In genomic region chr10:77021399-77022052, GRCm38 (mm10) we compare ENCODE assay signal across 8 mouse cellular contexts. TPM values are rescaled to one million over a fixed set of nuclear protein-coding genes. Genes with fewer than 3 reads are reported as not detected.
DNase-seq lines count a peak whose midpoint lies in the region; ATAC-seq and TF ChIP-seq lines count a peak whose summit lies in the region.

No protein-coding gene starts in this region.

- no peaks in the 10 kb centered on the region for H3K36me3 ChIP-seq in E14TG2a.4 (ENCODE audit: insufficient read depth, low read length)
- H3K36me3 ChIP-seq in forebrain, embryonic 12.5 days (replicated peaks), result no peaks in the 10 kb centered on the region
- no peaks in the 10 kb centered on the region for H3K36me3 ChIP-seq in heart, embryonic 16.5 days (ENCODE audit: control insufficient read depth, insufficient read depth)
- H3K36me3 ChIP-seq in liver, embryonic 13.5 days, result no peaks in the 10 kb centered on the region
- no peaks in the 10 kb centered on the region for H3K36me3 ChIP-seq in neural tube, embryonic 12.5 days
- no peaks in the 10 kb centered on the region for H3K36me3 ChIP-seq in stomach, embryonic 16.5 days (ENCODE audit: control insufficient read depth, insufficient read depth, low read length)

- H3K27ac ChIP-seq in forebrain, embryonic 12.5 days, result no peak overlapping the region
- H3K27ac ChIP-seq in heart, embryonic 16.5 days (ENCODE audit: low read length), result no peak overlapping the region
- no peak overlapping the region for H3K27ac ChIP-seq in liver, embryonic 13.5 days
- no peak overlapping the region for H3K27ac ChIP-seq in neural tube, embryonic 12.5 days
- H3K27ac ChIP-seq in stomach, embryonic 16.5 days (ENCODE audit: low read length), result no peak overlapping the region

- H3K9ac ChIP-seq in forebrain, embryonic 12.5 days, result no peak overlapping the region
- no peak overlapping the region for H3K9ac ChIP-seq in heart, embryonic 16.5 days (ENCODE audit: low read length)
- no peak overlapping the region for H3K9ac ChIP-seq in liver, embryonic 13.5 days
- 0 out of 2 replicates have a peak overlapping the region, but pooled peaks have one; percentile 1 for H3K9ac ChIP-seq in neural tube, embryonic 12.5 days
- no peak overlapping the region; the same call in 1 of the 2 replicates for H3K9ac ChIP-seq in stomach, embryonic 16.5 days (ENCODE audit: low read length)

- DNase-seq in c-Kit-positive CD71-positive TER-119-negative erythroid progenitor cells, embryonic 14.5 days (ENCODE audit: low read depth), result peak; percentile 72
- DNase-seq in kidney, postnatal 14 days, result peak; percentile 87
- DNase-seq in liver, embryonic 13.5 days, result peak; percentile 60

- H3K4me1 ChIP-seq in E14TG2a.4 (replicated peaks; ENCODE audit: low read depth, low read length), result peaks cover 28% of the 10 kb centered on the region
- no peaks in the 10 kb centered on the region for H3K4me1 ChIP-seq in forebrain, embryonic 12.5 days
- H3K4me1 ChIP-seq in heart, embryonic 16.5 days (ENCODE audit: control insufficient read depth, insufficient read depth, low read length), result no peaks in the 10 kb centered on the region
- H3K4me1 ChIP-seq in liver, embryonic 13.5 days (replicated peaks), result peaks cover 8% of the 10 kb centered on the region
- H3K4me1 ChIP-seq in neural tube, embryonic 12.5 days, result no peaks in the 10 kb centered on the region
- H3K4me1 ChIP-seq in stomach, embryonic 16.5 days (ENCODE audit: control insufficient read depth, insufficient read depth, low read length), result no peaks in the 10 kb centered on the region; the same call in 1 of the 2 replicates

- TF ChIP-seq CTCF in E14TG2a.4 (conservative IDR thresholded peaks at IDR 0.05; ENCODE audit: low read length), result peak; percentile 96

- H3K4me3 ChIP-seq in E14TG2a.4 (replicated peaks; ENCODE audit: low read length), result peak overlapping the region; percentile 66
- no peak overlapping the region for H3K4me3 ChIP-seq in forebrain, embryonic 12.5 days (replicated peaks)
- H3K4me3 ChIP-seq in heart, embryonic 16.5 days (ENCODE audit: low read length), result no peak overlapping the region
- H3K4me3 ChIP-seq in liver, embryonic 13.5 days (replicated peaks), result no peak overlapping the region
- H3K4me3 ChIP-seq in neural tube, embryonic 12.5 days, result no peak overlapping the region
- no peak overlapping the region; the same call in 1 of the 2 replicates for H3K4me3 ChIP-seq in stomach, embryonic 16.5 days (replicated peaks; ENCODE audit: low read length)

- 36% methylated on average over 17 of the region's 17 CpGs for WGBS in forebrain, embryonic 12.5 days
- 29% methylated on average over 17 of the region's 17 CpGs for WGBS in heart, embryonic 16.5 days
- 21% methylated on average over 17 of the region's 17 CpGs for WGBS in liver, embryonic 13.5 days (ENCODE audit: insufficient replicate concordance)
- WGBS in neural tube, embryonic 12.5 days, result 32% methylated on average over 17 of the region's 17 CpGs
- 31% methylated on average over 17 of the region's 17 CpGs for WGBS in stomach, embryonic 16.5 days

- peaks cover 11% of the 10 kb centered on the region for H3K27me3 ChIP-seq in E14TG2a.4 (ENCODE audit: insufficient read depth, low read length)
- no peaks in the 10 kb centered on the region for H3K27me3 ChIP-seq in forebrain, embryonic 12.5 days
- no peaks in the 10 kb centered on the region for H3K27me3 ChIP-seq in heart, embryonic 16.5 days (ENCODE audit: control insufficient read depth, insufficient read depth, low read length)
- H3K27me3 ChIP-seq in liver, embryonic 13.5 days, result peaks cover 2% of the 10 kb centered on the region; the same call in 1 of the 2 replicates
- H3K27me3 ChIP-seq in neural tube, embryonic 12.5 days (replicated peaks), result no peaks in the 10 kb centered on the region
- H3K27me3 ChIP-seq in stomach, embryonic 16.5 days (ENCODE audit: control insufficient read depth, insufficient read depth, low read length), result no peaks in the 10 kb centered on the region

- peak; percentile 69 for ATAC-seq in forebrain, embryonic 12.5 days (ENCODE audit: low FRiP score)
- ATAC-seq in heart, embryonic 16.5 days (replicated peaks; ENCODE audit: extremely low read depth, insufficient read depth, low FRiP score), result no peak
- peak; percentile 69 for ATAC-seq in liver, embryonic 13.5 days (ENCODE audit: low read depth)
- ATAC-seq in neural tube, embryonic 12.5 days (ENCODE audit: low FRiP score, low read depth), result peak; percentile 63; the same call in 1 of the 2 replicates
- ATAC-seq in stomach, embryonic 16.5 days (ENCODE audit: insufficient read depth, low FRiP score), result peak; percentile 21; the same call in 1 of the 2 replicates

- H3K4me2 ChIP-seq in forebrain, embryonic 12.5 days, result peak overlapping the region; percentile 21; the same call in 1 of the 2 replicates
- H3K4me2 ChIP-seq in heart, embryonic 16.5 days (ENCODE audit: low read depth, low read length), result peak overlapping the region; percentile 50
- peak overlapping the region; percentile 34 for H3K4me2 ChIP-seq in liver, embryonic 13.5 days
- peak overlapping the region; percentile 40 for H3K4me2 ChIP-seq in neural tube, embryonic 12.5 days (replicated peaks)
- H3K4me2 ChIP-seq in stomach, embryonic 16.5 days (ENCODE audit: low read depth, low read length), result peak overlapping the region; percentile 40

- no peaks in the 10 kb centered on the region for H3K9me3 ChIP-seq in E14TG2a.4 (ENCODE audit: low read length)
- no peaks in the 10 kb centered on the region for H3K9me3 ChIP-seq in forebrain, embryonic 12.5 days
- H3K9me3 ChIP-seq in heart, embryonic 16.5 days (replicated peaks; ENCODE audit: control insufficient read depth, low read length), result no peaks in the 10 kb centered on the region
- H3K9me3 ChIP-seq in liver, embryonic 13.5 days (replicated peaks), result no peaks in the 10 kb centered on the region
- no peaks in the 10 kb centered on the region for H3K9me3 ChIP-seq in neural tube, embryonic 12.5 days
- H3K9me3 ChIP-seq in stomach, embryonic 16.5 days (replicated peaks; ENCODE audit: control insufficient read depth, low read length), result no peaks in the 10 kb centered on the region

RNA-seq across cellular contexts. Expression of gene Slc19a1, which starts 10.5 kb away (rescaled TPM):
- 30.3 and 34.3 TPM in 2 replicates for polyA plus RNA-seq in forebrain, embryonic 12.5 days (2016; fragmentation: Nextera tagmentation; extraction: Ambion mirVana)
- 13.4 and 15.1 TPM in 2 replicates for polyA plus RNA-seq in heart, embryonic 16.5 days (2015; fragmentation: Nextera tagmentation; extraction: Ambion mirVana)
- 29.4 and 32.5 TPM in 2 replicates for polyA plus RNA-seq in liver, embryonic 13.5 days (2015; fragmentation: Nextera tagmentation; extraction: Ambion mirVana)
- 29.1 and 33.3 TPM in 2 replicates for polyA plus RNA-seq in neural tube, embryonic 12.5 days (2016; fragmentation: Nextera tagmentation; extraction: Ambion mirVana)
- 32.3 and 34.6 TPM in 2 replicates for polyA plus RNA-seq in stomach, embryonic 16.5 days (2015; fragmentation: Nextera tagmentation; extraction: Ambion mirVana)

RNA-seq across cellular contexts. Expression of gene Pcbp3, which starts 59.8 kb away (rescaled TPM):
- polyA plus RNA-seq in forebrain, embryonic 12.5 days (2016; fragmentation: Nextera tagmentation; extraction: Ambion mirVana), result 51.1 and 60.4 TPM in 2 replicates
- polyA plus RNA-seq in heart, embryonic 16.5 days (2015; fragmentation: Nextera tagmentation; extraction: Ambion mirVana), result 11.7 and 11.9 TPM in 2 replicates
- polyA plus RNA-seq in liver, embryonic 13.5 days (2015; fragmentation: Nextera tagmentation; extraction: Ambion mirVana), result 5.1 and 7.6 TPM in 2 replicates
- polyA plus RNA-seq in neural tube, embryonic 12.5 days (2016; fragmentation: Nextera tagmentation; extraction: Ambion mirVana), result 93.6 and 112 TPM in 2 replicates
- 37.3 and 41.8 TPM in 2 replicates for polyA plus RNA-seq in stomach, embryonic 16.5 days (2015; fragmentation: Nextera tagmentation; extraction: Ambion mirVana)
